Mouse (Mus musculus): ENCODE measurements around the gene Rbm26.
A peak's percentile ranks its signal among the peaks of the same experiment; 100 is the strongest.

Gene Rbm26

GRCm38 (mm10) chr14:105087001-105087400 lies 90.1 kb downstream of the Rbm26 start:
- no peak for DNase-seq (ENCODE audit: low spot score in 2 of 2)

GRCm38 (mm10) chr14:105085332-105085993 lies 91.7 kb downstream of the Rbm26 start:
- no peak for DNase-seq (ENCODE audit: low spot score in 2 of 2)

DNA sequence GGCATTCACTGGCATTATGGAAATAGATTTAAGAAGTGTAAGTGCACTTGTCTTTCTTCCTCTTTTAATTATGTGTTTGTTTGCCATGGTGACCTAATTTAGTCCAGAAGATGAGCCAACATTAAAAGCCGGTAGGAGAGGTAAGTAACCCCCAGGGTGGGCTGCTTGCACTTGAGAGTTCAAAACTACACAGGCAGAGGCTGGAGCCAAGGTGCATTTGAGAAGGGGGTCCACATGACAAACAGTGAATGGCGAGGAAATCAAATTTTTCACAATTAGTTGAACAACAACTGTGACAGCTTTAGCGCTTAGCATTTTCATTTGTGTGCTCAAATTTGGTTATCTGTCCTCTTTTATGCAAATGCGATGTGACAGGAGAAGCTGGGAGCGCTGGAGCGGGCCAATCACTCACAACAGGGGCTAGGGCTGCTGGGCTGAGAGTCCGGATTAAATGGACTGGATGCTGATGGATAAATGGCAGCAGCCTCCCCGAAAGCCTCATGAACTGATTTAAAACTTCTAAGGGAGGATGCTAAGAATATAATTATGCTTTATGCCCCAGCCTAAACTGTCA lies 92.3 kb downstream of the Rbm26 start:
- peak in 1 of 2 experiments; percentile 50 for DNase-seq (ENCODE audit: low spot score in 2 of 2)

DNA sequence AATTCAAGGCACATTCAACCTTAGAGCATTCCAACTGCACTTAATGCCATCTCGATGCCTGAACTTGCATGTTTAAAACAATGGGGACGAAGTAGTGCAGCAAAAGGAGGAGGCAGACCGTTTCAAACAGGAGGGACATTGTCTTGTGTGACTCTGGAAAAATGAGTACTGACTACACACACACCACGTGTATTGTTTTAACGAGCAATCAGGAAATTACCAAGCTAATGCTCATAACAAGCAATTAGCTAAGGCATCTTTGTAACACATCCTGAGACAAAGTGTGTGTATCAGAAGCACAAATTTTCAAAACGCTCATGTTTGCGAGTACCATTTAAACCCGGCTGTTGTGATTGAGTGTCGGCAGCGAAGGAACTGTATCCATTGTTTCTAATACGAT lies 93.0 kb downstream of the Rbm26 start:
- DNase-seq (ENCODE audit: low spot score in 2 of 2), result no peak

DNA sequence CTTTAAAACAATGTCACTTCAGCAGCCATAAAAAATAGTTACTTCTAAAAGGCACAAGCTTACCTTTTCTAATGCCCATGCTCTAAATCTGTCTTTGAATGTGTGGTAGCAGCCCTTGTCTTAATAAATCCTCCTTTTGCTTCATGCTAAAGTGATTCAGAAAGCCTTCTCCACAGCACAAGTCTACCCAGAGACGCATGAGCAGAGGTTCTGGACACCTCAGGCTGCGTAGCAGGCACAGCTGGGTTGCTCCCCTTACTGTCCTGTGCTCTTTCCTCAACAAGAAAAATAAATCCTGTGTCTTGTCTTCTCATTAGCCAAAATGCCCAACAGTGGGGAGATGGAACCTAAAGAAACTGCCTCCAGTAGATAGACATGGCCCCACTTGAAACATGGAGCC lies 102.4 kb downstream of the Rbm26 start:
- no peak for DNase-seq (ENCODE audit: low spot score in 2 of 2)

DNA sequence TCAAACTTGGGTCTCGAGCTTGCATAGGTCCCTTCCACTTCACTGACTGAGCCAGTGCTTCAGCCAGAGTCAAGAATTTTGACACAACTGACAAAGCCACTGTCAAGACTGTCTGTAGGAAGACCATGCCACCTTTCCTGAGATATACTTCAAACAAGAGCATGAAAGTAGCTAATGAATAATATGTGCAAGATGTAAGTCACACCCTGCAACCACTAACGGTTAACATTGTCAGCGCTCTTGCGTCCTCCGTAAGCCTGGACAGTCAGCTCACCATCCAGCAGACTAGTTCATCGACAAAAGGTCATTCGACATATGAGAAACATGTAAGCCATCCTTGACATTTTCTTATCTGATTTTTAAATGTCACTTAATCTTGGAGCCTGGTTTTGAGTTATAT lies 102.8 kb downstream of the Rbm26 start:
- no peak for DNase-seq (ENCODE audit: low spot score in 2 of 2)

DNA sequence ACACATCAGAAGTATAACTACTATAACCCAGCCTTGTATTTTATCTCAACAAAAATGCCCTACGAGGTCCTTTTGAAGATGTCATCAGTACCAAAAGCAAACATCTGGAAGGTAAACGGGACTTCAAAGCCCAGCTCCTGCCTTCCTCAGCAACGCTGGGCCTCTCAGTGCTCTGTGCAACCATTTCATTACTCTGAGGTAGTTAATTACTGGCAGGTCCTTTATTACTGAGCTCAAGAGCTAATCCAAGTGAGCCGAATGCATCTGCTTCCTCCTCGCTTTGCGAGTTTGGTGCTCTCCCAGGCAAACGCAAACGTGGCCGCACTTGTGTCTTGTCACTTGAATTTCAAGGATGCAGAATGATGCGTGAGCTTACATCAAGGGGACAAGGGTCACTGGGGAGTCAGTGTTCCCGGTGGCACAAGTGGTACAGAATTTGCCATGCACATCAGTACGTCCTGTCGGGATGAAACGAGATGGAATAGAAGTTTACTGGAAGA lies 106.1 kb downstream of the Rbm26 start:
- no peak for DNase-seq (ENCODE audit: low spot score in 2 of 2)

GRCm38 (mm10) chr14:105070258-105071009 lies 106.7 kb downstream of the Rbm26 start:
- DNase-seq (ENCODE audit: low spot score in 2 of 2), result no peak

GRCm38 (mm10) chr14:105068060-105068459 lies 109.1 kb downstream of the Rbm26 start:
- no peak for DNase-seq (ENCODE audit: low spot score in 2 of 2)

- DNase-seq (ENCODE audit: low spot score in 2 of 2), result no peak
These were observed 112.9 kb downstream of the Rbm26 start for GRCm38 (mm10) chr14:105064243-105064642.

DNA sequence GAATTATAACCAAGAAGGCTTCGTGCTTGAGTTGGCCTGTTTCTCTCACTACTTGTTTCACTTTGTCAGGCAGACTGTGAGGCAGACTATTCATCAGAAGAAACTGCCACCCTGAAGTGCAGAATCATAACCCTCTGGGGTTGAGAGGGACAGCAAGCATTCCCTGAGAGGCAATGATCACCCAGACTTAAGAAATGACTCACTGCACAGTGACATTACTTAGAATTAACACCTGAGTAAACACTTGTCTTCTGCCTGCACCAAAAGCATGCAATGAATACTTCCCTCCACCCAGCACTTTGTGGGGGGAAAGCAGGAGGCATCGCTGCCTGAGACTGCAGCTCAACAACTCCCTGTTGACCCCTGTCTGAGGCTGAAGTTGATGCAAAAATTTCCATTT lies 115.9 kb downstream of the Rbm26 start:
- DNase-seq (ENCODE audit: low spot score in 2 of 2), result no peak

DNA sequence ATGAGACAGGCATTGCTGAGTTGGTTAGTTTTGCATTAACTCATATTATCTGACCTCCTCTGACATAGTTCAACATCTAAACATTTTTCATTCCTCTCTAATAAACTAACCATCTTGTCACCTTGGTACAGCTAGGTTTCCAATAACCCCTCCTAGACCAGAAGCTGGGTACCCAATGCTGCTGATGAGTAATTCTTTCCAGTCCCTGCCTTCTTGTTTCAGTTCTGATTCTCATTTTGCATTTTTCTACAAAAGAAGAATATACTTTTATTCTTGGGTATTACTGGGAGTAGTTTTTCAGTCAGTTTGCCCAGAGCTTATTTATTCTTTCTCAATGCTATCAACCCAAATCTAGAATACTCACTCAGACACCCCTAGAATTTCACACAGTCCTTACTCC lies 119.2 kb downstream of the Rbm26 start:
- DNase-seq (ENCODE audit: low spot score in 2 of 2), result no peak
